Mouse (Mus musculus): ENCODE results near the gene Cnga1.
A peak's percentile ranks its signal among the peaks of the same experiment; 100 is the strongest.
"Not testable (repeated sequence)": the region's sequence is repeated elsewhere in the genome, so short reads cannot be mapped to it uniquely, and the experiment has no call there.

Gene Cnga1

DNA sequence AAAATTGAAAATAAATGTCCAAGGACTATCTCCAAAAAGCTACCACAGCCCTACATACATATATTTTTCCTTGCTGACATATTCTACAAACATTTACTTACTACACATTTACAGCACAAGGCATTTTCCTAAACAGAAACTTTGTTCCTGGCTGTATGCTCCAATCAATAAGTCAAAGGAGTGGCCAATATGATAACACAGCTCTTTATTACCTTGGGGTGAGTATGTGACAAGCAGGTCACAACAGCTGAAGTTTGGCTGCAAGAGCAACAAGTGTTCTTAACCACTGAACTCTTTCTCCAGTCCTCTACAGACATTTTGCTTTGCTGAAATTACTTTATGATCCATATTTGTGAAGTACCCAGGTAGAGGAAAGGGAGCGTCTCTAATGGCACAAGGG lies 4.0 kb downstream of the Cnga1 start:
- DNase-seq (ENCODE audit: low spot score): no peak

- DNase-seq (ENCODE audit: low spot score): no peak
Measured at GRCm38 (mm10) chr5:72636576-72636975, 7.5 kb downstream of the Cnga1 start.

DNA sequence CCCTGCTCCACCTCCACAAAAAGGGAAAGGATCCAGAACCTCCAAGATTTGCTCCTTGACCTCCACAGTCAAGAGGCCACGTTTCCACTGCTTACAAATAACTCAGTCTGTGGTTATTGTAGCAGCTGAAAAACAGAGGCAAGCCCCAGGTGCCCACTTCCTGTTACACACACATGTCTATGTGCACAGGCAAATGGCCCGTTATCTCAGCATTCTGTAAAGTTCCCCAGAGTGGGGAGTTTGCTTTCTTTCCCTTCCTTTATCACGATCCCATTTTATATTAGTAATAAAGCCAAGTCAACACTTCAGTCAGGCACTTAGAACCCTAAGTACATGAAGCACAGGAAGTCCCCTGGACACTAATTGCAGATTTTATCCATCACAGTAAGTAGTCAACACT lies 8.0 kb downstream of the Cnga1 start:
- DNase-seq (ENCODE audit: low spot score): no peak

DNA sequence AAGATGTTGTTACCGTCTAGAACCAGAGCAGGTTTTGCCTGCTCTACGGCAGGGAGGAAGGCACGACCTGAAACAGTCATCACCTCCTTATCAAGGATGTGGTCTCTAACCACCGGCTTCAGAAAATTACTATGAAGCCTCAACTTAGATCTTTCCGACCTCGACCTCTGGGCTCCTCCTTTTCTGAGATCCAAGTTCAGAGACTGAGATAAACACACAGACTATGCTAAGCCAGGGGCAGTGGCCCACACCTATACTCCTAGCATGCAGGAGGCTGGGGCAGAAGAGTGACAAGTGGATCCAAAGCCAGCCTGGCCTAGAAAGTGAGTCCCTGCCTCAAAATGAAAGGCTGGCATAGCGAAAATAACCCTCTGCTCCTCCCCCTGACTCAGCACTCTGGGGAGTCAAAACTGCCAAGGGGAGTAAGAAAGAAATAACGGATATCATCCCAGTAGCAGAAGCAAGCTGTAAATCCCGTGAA lies 9.2 kb downstream of the Cnga1 start:
- DNase-seq (ENCODE audit: low spot score): no peak

GRCm38 (mm10) chr5:72630026-72630425 lies 14.0 kb downstream of the Cnga1 start:
- DNase-seq (ENCODE audit: low spot score): no peak

- no peak for DNase-seq (ENCODE audit: low spot score)
Measured at GRCm38 (mm10) chr5:72621022-72621421, 23.1 kb downstream of the Cnga1 start.

DNA sequence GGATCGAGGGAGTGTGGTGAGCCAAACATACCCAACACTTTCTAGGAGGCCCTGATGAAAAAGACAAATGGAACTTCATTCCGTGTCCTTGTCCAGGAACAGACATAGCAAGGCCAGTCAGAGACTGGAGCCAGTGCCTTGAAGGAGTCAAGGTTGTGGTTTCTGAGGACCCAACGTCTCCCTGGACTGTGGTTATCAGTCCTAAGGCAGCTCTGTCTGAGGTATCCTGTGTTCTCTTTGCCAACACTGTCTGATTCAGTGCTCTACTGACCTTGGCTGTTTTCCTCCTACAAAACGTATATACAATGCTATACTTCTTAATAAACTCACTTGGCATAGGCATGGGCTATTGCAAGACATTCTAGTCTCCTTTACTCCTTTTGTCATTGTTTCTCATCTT lies 26.7 kb downstream of the Cnga1 start:
- DNase-seq (ENCODE audit: low spot score): no peak

- no peak for DNase-seq (ENCODE audit: low spot score)
Measured at GRCm38 (mm10) chr5:72603138-72603537, 40.9 kb downstream of the Cnga1 start.

GRCm38 (mm10) chr5:72601006-72601405 lies 43.1 kb downstream of the Cnga1 start:
- DNase-seq (ENCODE audit: low spot score): peak; percentile 73

DNA sequence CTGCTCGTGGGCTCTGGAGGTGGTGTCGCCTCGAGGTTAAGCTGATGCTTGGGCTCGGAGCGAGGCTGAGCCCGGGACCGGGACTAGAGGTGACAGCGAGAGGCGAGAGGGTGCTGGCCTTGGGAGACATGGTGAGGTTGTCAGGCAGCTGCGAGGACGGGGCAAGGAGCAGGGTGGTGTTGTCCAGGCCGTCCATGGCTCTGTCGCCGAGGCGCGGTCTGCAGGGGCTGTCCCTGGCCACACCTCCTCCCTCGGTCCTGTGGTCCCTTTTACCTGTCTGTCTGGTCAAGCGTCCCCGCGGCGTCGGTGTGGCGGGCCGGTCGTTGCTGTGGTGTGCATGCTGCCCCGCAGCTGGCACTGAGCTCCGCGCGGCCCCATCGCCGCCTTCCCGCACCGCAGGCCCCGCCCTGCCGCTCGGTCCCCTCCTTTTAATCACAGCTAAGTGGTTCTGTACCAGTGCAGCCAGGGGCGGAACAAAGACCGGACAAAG lies 56.8 kb downstream of the Cnga1 start, which contains the start of gene Gm5868:
TSS of gene Gm5868 (minus strand) at position 360 of the 490 bp plus-strand sequence.
- DNase-seq (ENCODE audit: low spot score): no peak

GRCm38 (mm10) chr5:72586667-72587191 lies 57.3 kb downstream of the Cnga1 start:
- not testable (repeated sequence) for DNase-seq (ENCODE audit: low spot score)

DNA sequence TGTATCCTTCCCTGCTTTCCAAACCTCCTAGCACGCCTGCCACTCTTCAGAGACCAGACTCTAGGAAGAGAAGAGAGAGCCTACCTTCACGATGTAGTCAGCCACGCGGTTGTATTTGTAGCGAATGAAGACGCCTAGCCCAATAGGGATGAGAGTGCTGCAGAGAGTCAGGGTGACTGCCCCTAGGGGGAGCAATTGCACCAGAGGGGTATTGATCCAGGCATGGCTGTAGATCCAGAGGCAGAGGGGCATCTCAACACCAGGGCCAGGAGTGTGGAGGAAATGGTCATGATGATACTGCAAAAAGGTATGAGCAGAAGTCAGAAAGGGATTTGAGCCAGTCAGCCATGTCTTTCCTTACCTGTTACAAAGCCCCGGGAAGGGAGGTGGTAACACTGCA lies 58.0 kb downstream of the Cnga1 start:
- DNase-seq (ENCODE audit: low spot score): not testable (repeated sequence)

DNA sequence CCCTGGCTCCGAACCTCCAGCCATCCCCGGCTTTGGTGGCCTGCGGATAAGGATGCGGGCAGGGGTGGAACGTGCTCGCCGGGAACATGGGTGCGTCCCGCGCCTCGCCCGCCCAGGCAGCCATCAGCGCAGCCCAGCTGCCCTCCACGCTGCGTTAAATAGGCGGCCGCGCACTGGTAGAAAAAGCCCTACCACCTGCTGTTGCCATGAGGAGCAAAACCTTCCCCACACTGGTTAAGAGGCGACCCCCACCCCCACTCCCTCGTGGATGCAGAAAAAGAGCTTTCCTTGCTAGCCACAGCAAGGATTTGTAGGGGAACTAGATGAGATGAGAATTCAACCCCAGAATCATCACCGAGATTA lies 63.1 kb downstream of the Cnga1 start, which contains the start of gene Zar1:
TSS of gene Zar1 (minus strand) at position 285 of the 363 bp plus-strand sequence.
- not testable (repeated sequence) for DNase-seq (ENCODE audit: low spot score)

GRCm38 (mm10) chr5:72580088-72580969 lies 63.7 kb downstream of the Cnga1 start:
- DNase-seq (ENCODE audit: low spot score): peak; percentile 49

- DNase-seq (ENCODE audit: low spot score): not testable (repeated sequence)
Measured at GRCm38 (mm10) chr5:72579599-72579998, 64.5 kb downstream of the Cnga1 start.

- DNase-seq (ENCODE audit: low spot score): no peak
Measured at GRCm38 (mm10) chr5:72565621-72566020, 78.5 kb downstream of the Cnga1 start.

- not testable (repeated sequence) for DNase-seq (ENCODE audit: low spot score)
Measured at GRCm38 (mm10) chr5:72563183-72563582, 80.9 kb downstream of the Cnga1 start.

DNA sequence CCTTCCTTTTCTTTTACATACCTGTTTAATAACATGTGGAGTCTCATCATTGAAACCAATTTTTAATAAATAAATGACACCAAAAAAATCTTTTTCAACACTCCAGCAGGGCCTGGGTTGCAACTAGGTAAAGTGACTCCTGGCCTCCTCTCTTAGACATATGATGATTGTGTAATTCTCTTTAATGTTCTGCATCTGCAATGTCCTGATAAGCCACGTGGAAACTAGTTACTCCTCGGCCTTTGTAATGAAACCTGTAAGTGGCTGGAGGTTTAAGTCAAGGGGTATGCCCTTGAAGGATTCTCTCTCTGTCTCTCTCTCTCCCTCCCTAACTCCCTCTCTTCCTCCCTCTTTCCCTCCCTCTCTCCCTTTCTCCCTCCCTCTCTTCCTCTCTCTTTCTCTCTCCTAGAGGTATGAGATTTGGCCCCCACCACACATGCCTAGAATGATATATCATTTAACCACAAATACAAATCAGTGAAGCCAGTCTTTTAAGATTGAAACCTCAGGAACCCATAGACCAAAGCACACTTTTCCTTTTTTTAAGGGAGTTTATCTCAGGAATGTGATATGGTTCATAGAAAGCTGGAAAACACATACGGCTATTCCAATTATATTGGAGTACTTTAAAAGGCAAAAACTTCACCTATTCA lies 83.0 kb downstream of the Cnga1 start:
- DNase-seq (ENCODE audit: low spot score): no peak

DNA sequence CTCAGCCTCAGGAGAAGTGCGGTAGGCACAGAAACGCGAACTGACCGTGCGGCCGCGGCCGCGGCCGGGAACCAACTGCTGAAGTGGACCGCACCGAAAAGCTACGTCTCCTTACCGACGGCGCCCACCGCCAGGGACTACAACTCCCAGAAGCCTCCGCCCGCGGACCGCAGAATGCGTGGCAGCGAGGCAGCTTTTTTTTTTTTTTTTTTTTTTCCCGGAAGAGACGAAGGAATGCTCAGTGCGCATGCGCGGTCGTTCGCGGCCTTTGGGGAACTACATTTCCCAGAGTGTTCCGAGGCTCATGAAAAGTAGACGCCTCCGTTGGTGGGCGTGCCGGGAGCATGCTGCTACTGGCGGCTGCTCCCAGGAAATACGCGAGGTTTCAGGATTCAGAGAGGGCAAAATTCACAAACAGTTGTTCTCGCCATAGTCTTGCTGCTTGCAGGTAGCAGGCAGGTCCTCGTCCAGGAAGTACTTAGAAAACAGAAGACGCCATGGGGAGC lies 84.5 kb downstream of the Cnga1 start, which contains the start of gene Nfxl1:
TSS of gene Nfxl1 (minus strand) at position 141 of the 506 bp plus-strand sequence.
- DNase-seq (ENCODE audit: low spot score): peak; percentile 98

GRCm38 (mm10) chr5:72558716-72559526 lies 85.2 kb downstream of the Cnga1 start:
- DNase-seq (ENCODE audit: low spot score): peak; percentile 68

DNA sequence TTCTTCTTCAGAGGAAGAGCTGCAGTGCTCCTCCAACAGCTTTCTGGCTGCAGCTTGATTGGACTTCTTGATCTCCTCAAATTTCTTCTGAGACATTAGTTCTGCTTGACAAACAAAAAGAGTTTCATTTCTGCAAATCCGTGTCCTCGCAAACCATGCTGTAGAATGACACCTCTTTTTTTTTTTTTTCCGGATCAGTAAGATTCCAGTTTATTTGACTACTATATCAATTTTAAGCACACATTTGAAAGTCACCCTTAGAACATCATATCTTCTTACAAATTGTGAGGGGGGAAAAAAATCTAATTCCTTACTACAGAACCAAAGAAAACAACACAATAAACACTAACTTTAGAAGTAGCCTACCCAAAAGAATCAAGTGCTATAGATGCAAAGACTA lies 87.8 kb downstream of the Cnga1 start:
- DNase-seq (ENCODE audit: low spot score): no peak
